Mouse (Mus musculus): ENCODE results near the gene Idh3a. TPM values are rescaled to one million over a fixed set of nuclear protein-coding genes. Genes with fewer than 3 reads are reported as not detected.
"Not testable (repeated sequence)": the region's sequence is repeated elsewhere in the genome, so short reads cannot be mapped to it uniquely, and the experiment has no call there.

Idh3a gene
- polyA plus RNA-seq, 1 experiment from 2014 or later: 124 TPM

DNA sequence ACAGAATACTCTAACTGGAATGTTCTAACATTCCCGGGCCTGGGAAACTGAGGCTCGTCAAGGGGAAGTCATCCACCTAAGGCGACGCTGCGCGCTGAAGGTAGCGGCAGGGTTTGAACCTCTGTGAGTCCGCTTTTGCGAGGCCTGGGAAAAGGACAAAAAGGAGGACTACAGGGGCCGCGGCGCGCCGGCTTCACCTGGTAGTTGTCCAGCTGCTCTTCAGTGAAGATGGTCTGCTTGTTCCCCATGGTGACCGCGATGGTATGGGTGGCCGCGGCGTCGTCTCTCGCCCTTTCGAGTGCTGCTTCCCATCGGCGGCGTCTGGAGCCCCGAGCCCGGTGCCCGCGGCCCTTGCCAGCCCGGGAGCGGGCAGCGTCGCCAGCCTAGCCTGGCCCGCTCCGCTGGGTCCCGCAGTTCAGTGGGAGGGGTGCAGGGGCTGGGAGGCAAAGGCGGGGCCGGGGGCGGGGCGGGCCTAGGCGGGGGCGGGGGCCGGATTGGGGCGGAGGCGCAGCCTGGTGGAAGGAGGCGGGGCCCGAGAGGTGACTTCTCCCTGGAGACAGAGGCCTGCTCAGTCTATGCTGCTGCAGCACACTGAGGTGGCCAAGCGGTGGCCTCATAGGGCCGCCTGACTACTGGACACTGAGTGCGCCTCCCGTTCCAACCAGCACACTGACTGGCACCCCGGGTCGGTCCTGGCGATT lies 26.2 kb upstream of the Idh3a start, which contains the start of gene Cib2:
TSS of gene Cib2 (minus strand) at position 448 of the 701 bp plus-strand sequence.
- H3K9me3 ChIP-seq (replicated peaks): no peaks in the 10 kb centered on the region
- 1% methylated on average over 54 of the region's 54 CpGs for WGBS
- H3K27ac ChIP-seq (replicated peaks): peak within 1 kb of the TSS; percentile 73
- DNase-seq (ENCODE audit: low spot score): peak; percentile 88
- peak within 1 kb of the TSS; percentile 62 for H3K4me3 ChIP-seq
- H3K27me3 ChIP-seq (ENCODE audit: low read depth, poor library complexity, severe bottlenecking): peaks cover 23% of the 10 kb centered on the region
- H3K36me3 ChIP-seq: no peaks in the 10 kb centered on the region
- H3K4me1 ChIP-seq: peaks cover 20% of the 10 kb centered on the region

DNA sequence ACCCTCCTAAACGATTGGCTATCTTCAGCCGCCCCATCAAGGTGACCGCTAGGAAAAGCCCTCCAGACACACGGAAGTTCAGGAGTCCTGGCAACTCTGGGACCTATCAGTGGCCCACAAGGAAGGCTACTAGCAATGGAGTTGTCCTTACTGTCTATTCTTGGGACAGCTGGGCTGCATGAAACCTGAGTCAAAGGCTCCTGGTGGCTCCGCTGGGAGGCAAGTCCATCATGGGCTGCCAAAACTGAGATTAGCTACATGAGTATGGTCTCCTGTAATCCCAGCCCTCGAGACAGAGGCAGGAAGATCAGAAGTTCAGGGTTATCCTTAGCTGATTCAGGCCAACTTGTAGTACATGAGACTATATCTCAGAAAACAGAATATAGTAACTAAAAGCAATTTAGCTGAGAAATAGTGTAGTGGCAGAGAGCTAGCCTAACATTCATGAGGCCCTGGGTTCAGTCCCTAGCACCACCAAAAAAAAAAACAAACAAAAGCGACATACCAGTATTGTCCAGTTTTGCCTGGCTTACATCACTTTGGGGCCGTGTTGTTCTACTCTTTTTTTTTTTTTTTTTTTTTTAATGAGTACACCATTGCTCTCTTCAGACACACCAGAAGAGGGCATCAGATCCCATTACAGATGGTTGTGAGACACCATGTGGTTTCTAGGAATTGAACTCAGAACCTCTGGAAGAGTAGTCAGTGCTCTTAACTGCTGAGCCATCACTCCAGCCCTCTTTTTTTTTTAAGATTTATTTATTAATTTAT lies 25.1 kb upstream of the Idh3a start:
- DNase-seq (ENCODE audit: low spot score): no peak
- H3K9me3 ChIP-seq (replicated peaks): no peaks in the 10 kb centered on the region
- H3K36me3 ChIP-seq: no peaks in the 10 kb centered on the region
- H3K4me3 ChIP-seq: no peak overlapping the region
- peaks cover 20% of the 10 kb centered on the region for H3K4me1 ChIP-seq
- no peak overlapping the region for H3K27ac ChIP-seq (replicated peaks)
- peaks cover 23% of the 10 kb centered on the region for H3K27me3 ChIP-seq (ENCODE audit: low read depth, poor library complexity, severe bottlenecking)
- WGBS: 88% methylated on average over 8 of the region's 8 CpGs

DNA sequence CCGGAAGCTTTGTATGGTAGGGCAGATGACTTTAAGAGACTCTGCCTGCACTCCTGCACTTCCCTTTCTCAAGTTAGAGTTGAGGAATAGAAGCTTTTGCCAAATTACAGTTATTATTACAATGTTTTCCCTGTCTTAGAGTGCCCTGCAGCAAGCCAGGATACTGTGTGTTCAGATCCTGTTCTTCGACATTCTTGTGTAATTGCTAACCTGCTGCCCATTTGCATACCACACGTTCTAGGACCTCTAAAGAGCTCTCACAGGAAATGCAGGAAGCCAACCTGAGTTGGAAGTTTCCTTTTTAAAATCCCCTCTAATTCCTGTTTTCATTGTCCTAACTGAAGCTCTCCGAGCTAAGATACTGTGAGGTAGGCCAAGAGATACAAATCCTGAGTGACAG lies 19.2 kb upstream of the Idh3a start:
- DNase-seq (ENCODE audit: low spot score): no peak
- WGBS: 64% methylated on average over 4 of the region's 4 CpGs
- H3K36me3 ChIP-seq: no peaks in the 10 kb centered on the region

DNA sequence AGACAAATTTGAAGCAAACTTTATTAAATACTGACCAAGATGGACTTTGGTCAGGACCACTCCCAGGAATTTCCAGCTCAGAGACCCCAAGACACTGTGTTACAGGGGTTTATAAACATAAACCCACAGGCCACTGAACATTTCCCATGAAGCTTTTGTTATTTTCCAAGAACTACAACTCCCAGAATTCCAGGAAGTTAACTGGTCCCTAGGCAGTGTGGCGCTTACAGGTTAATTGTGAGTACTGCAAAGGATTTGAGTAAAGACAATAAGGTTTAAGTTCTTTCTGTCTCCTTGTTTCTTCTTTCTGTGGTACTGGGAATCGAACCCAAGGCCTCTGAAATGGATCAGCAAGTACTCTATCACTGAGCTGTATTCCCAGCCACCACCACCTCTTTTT lies 17.4 kb upstream of the Idh3a start:
- no peak overlapping the region for H3K4me3 ChIP-seq
- DNase-seq (ENCODE audit: low spot score): no peak
- H3K4me1 ChIP-seq: no peaks in the 10 kb centered on the region
- no peaks in the 10 kb centered on the region for H3K9me3 ChIP-seq (replicated peaks)
- no peaks in the 10 kb centered on the region for H3K36me3 ChIP-seq
- H3K27ac ChIP-seq (replicated peaks): no peak overlapping the region
- 44% methylated on average over 2 of the region's 2 CpGs for WGBS
- no peaks in the 10 kb centered on the region for H3K27me3 ChIP-seq (ENCODE audit: low read depth, poor library complexity, severe bottlenecking)

More for the DNA sequence above, 19.2 kb upstream of the Idh3a start:
- Histone ChIP-seq H3K27me3 (ENCODE audit: low read depth, poor library complexity, severe bottlenecking) (no peaks in the 10 kb centered on the region), H3K4me1 (no peaks in the 10 kb centered on the region), H3K4me3 (no peak overlapping the region), H3K9me3 (replicated peaks) (no peaks in the 10 kb centered on the region), H3K27ac (replicated peaks) (no peak overlapping the region)

DNA sequence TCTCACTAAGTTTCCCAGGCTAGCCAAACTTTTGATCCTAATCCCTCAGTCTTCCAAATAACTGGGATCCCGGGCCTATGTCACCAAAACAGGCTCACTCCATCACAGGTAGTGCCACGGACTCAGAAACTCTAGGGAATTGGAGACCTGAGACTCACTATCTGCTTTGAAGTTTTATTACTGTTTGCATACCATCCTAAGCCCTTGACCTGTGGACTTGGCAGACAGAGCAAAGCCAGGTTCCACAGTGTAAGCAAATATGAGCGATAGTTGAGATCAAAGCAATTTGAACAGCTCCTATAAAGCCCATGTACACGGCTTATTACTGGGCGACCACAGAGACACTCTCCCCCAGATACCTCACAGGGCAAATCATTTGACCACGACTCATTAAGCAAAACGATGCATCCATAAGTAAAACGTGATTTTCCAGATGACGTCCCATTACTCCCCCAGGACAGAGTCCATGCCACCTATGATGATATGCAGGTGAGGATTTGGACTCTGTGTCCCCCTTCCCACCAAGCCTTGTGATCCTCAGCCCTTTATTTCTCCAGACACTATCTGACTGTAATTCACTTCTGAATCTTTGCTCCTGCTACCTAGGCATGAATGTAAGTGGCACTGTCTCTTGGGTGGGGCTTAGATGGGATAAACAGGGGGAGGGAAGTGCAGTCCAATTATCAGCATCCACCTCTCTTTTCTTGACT lies 14.8 kb upstream of the Idh3a start:
- DNase-seq (ENCODE audit: low spot score): no peak
- Histone ChIP-seq H3K27ac (replicated peaks) (no peak overlapping the region), H3K4me3 (no peak overlapping the region), H3K4me1 (no peaks in the 10 kb centered on the region), H3K36me3 (no peaks in the 10 kb centered on the region), H3K27me3 (ENCODE audit: low read depth, poor library complexity, severe bottlenecking) (no peaks in the 10 kb centered on the region), H3K9me3 (replicated peaks) (no peaks in the 10 kb centered on the region)
- 81% methylated on average over 9 of the region's 9 CpGs for WGBS

DNA sequence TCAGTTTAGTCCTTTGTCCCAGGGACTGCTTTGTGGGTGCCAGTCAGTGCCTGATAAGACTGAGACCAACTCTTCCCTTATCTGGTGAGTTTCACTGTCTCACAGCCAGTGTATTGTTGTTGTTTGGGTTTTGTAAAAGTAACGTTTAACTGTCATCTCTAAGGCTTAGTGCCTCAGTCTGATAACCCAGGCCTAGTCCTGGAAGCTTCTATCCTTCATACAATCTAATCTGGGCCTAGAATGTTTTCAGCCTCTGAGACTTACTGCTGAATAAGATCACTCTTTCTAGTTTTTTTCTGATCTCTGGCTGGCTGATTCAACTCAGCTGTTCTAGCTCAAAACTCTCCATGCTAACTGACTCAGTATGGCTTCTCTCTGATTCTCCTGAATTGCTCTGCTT lies 2.4 kb upstream of the Idh3a start:
- DNase-seq (ENCODE audit: low spot score): no peak
- Histone ChIP-seq H3K4me3 (no peak overlapping the region), H3K27me3 (ENCODE audit: low read depth, poor library complexity, severe bottlenecking) (no peaks in the 10 kb centered on the region), H3K9me3 (replicated peaks) (no peaks in the 10 kb centered on the region; the same call in 1 of the 2 replicates), H3K36me3 (0 out of 2 replicates have a peak, but pooled peaks cover 2% of the 10 kb centered on the region), H3K27ac (replicated peaks) (no peak overlapping the region), H3K4me1 (peaks cover 23% of the 10 kb centered on the region)
- 58% methylated on average over 1 of the region's 1 CpGs for WGBS

DNA sequence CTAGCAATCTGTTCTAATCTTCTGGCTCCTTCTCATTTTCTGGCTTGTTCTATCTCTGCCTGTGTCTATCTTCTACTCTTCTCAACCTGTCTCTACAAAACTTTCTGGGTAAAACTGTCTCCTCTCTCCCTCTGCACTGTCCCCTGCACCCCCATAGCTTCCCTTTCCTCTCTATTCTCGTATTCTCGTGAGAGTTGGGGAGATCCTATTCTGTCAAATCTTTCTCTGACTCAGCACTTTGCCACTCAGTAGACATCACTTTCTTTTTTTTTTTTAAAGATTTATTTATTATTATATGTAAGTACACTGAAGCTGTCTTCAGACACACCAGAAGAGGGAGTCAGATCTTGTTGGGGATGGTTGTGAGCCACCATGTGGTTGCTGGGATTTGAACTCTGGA lies 2.0 kb upstream of the Idh3a start:
- H3K27ac ChIP-seq (replicated peaks); H3K4me3 ChIP-seq: not testable (repeated sequence)

DNA sequence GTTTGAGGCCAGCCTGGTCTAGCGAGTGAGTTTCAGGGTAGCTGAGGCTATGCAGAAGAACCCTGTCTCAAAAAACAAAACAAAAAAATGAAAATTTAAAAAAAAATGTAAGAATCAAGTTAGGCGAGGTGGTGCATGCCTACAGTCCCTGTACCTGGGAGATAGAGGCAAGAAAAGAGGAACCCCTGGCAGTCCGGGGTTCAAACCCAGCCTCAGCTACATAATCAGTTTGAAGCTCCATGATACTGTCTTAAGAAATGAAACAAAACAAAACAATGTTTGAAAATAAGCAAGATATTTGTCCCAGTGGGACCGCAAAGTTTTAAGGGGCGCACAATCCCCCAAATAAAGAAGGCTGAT lies 315 bp upstream of the Idh3a start:
- peaks cover 17% of the 10 kb centered on the region for H3K36me3 ChIP-seq
- WGBS: 38% methylated on average over 5 of the region's 5 CpGs
- H3K27ac ChIP-seq (replicated peaks): peak overlapping the region; percentile 89
- peak overlapping the region; percentile 89 for H3K4me3 ChIP-seq
- no peak for DNase-seq (ENCODE audit: low spot score)
- no peaks in the 10 kb centered on the region for H3K27me3 ChIP-seq (ENCODE audit: low read depth, poor library complexity, severe bottlenecking)
- no peaks in the 10 kb centered on the region for H3K9me3 ChIP-seq (replicated peaks)
- H3K4me1 ChIP-seq: peaks cover 20% of the 10 kb centered on the region

More for the DNA sequence above, 2.0 kb upstream of the Idh3a start:
- not testable (repeated sequence) for H3K27me3 ChIP-seq (ENCODE audit: low read depth, poor library complexity, severe bottlenecking); H3K36me3 ChIP-seq; H3K9me3 ChIP-seq (replicated peaks); DNase-seq (ENCODE audit: low spot score)
- H3K4me1 ChIP-seq: peaks cover 23% of the 10 kb centered on the region
- 82% methylated on average over 2 of the region's 2 CpGs for WGBS

DNA sequence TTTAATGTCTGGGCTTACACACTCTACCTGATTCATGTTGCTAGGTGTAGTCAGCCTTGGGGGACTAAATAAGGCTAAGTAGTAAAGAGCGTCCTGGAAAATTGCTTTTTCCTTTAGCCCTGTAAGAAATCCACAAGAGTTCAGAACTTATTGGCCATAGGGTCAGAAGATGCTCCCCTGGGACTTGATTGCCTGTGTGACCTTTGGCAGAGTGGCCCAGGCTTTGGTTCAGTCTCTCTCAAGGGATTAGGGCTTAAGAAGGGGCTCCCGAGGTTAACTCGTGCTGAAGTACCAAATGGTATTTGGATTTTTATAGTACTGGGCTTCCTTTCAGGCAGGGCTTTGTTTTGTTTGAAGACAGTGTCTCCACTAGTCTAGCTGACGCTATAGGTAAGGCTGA lies 1.7 kb downstream of the Idh3a start:
- no peak overlapping the region for H3K27ac ChIP-seq (replicated peaks)
- no peaks in the 10 kb centered on the region for H3K9me3 ChIP-seq (replicated peaks)
- H3K27me3 ChIP-seq (ENCODE audit: low read depth, poor library complexity, severe bottlenecking): no peaks in the 10 kb centered on the region
- WGBS: 56% methylated on average over 4 of the region's 4 CpGs
- no peak for DNase-seq (ENCODE audit: low spot score)
- peak overlapping the region; percentile 89 for H3K4me3 ChIP-seq
- peaks cover 20% of the 10 kb centered on the region for H3K4me1 ChIP-seq
- H3K36me3 ChIP-seq: peaks cover 37% of the 10 kb centered on the region

DNA sequence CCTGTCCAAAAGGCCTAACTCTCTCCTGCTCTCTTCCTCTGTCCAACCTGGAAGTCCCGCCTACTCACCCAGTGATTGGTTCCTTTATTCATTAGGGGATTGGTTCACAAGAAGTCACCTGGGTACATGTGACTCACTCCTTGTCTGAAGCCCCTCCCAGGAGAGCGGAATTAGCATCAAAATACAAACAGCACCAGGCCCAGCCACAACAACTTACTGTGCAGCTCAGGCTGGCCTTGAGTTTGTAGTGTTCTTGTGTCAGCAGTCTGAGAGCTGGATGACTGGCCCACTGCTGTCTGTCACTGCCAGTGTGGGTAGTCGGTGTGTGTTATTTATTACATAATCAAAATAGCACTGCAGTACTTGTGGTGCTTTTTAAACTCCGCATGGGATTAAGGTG lies 7.5 kb downstream of the Idh3a start:
- not testable (repeated sequence) for H3K27ac ChIP-seq (replicated peaks); DNase-seq (ENCODE audit: low spot score); H3K4me3 ChIP-seq; H3K27me3 ChIP-seq (ENCODE audit: low read depth, poor library complexity, severe bottlenecking); H3K4me1 ChIP-seq; H3K9me3 ChIP-seq (replicated peaks)
- WGBS: 73% methylated on average over 4 of the region's 4 CpGs
- H3K36me3 ChIP-seq: peaks cover 94% of the 10 kb centered on the region

DNA sequence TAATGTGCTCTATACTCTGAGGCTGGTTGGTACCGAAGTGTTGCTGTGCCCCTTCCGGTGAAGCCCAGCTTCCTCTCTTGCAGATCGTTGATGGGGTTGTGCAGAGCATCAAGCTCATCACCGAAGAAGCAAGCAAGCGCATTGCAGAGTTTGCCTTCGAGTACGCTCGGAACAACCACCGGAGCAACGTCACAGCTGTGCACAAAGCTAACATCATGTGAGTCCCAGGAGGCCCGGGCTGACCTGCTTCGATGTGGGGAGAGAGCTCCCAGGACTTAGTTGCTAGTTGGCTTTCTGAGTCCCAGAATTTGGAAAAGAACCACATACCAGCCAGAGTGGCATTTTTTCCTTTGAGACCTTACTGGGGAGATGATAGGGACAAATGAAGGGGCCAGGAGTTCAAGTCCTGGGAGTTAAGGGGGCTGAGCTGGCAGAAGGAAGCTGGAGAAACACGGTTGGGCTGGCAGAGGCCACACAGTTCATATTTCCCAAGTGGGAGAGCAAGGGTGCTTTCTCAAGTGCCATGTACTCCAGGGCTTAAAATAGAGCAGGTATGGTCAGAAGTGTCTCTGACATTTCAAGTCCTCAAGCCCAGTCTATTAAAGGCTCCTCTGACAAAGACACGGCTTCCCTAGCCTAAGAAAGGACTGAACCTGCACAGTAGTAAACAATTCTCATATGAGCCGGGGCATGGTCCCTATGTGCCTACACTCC lies 10.8 kb downstream of the Idh3a start:
- DNase-seq (ENCODE audit: low spot score): no peak

DNA sequence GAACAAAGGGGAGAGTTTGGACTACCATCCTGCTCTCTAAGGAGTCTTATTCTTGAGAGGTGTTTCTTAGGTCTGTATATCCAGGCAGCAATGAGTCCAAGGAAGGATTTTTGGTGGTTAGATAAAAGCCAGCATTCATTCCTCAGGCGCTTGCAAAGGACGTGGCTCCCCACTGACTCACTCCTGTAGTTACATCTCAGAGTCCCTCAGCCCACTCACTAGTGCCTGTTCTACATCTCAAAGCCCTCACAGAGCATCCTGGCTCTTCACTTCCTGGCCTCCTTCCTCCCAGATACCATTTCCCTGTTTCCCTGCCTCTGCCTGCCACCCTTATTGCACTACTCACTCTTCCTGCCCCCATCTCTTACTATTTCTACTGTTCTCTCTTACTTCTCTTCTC lies 16.3 kb downstream of the Idh3a start:
- H3K27me3 ChIP-seq (ENCODE audit: low read depth, poor library complexity, severe bottlenecking): no peaks in the 10 kb centered on the region
- H3K4me1 ChIP-seq: peaks cover 8% of the 10 kb centered on the region; the same call in 1 of the 2 replicates
- peaks cover 78% of the 10 kb centered on the region for H3K36me3 ChIP-seq

More for the DNA sequence above, 10.8 kb downstream of the Idh3a start:
- Histone ChIP-seq H3K27ac (replicated peaks) (no peak overlapping the region), H3K4me3 (no peak overlapping the region), H3K4me1 (no peaks in the 10 kb centered on the region), H3K9me3 (replicated peaks) (no peaks in the 10 kb centered on the region), H3K36me3 (peaks cover 98% of the 10 kb centered on the region), H3K27me3 (ENCODE audit: low read depth, poor library complexity, severe bottlenecking) (no peaks in the 10 kb centered on the region)
- 96% methylated on average over 15 of the region's 15 CpGs for WGBS

More for the DNA sequence above, 16.3 kb downstream of the Idh3a start:
- H3K27ac ChIP-seq (replicated peaks): no peak overlapping the region
- H3K9me3 ChIP-seq (replicated peaks): no peaks in the 10 kb centered on the region
- no peak for DNase-seq (ENCODE audit: low spot score)
- 71% methylated on average over 2 of the region's 2 CpGs for WGBS
- H3K4me3 ChIP-seq: no peak overlapping the region
